Mouse (Mus musculus): Measurements from ENCODE around the gene Dgkg. TPM values are rescaled to one million over a fixed set of nuclear protein-coding genes. Genes with fewer than 3 reads are reported as not detected.

The Dgkg gene
- polyA plus RNA-seq (2015; fragmentation: Nextera tagmentation; extraction: Ambion mirVana): 1.00 and 1.3 TPM in 2 replicates

GRCm38 (mm10) chr16:22656533-22657444 is at the start of gene Dgkg:
Gene Dgkg, minus strand, starts transcription at chr16:22657221.
- H3K36me3 ChIP-seq (ENCODE audit: poor library complexity, severe bottlenecking): no peaks in the 10 kb centered on the region
- peaks cover 45% of the 10 kb centered on the region for H3K27me3 ChIP-seq
- H3K27ac ChIP-seq: no peak within 1 kb of the TSS
- H3K4me1 ChIP-seq: peaks cover 16% of the 10 kb centered on the region
- H3K4me3 ChIP-seq: peak within 1 kb of the TSS; percentile 48
- peak within 1 kb of the TSS; percentile 88 for H3K4me2 ChIP-seq
- ATAC-seq: peak; percentile 78
- under 1% methylated on average over 63 of the region's 63 CpGs for WGBS
- H3K9me3 ChIP-seq (replicated peaks): no peaks in the 10 kb centered on the region
- H3K9ac ChIP-seq: peak within 1 kb of the TSS; percentile 63

GRCm38 (mm10) chr16:22704946-22705345 is 47.9 kb upstream of the Dgkg start:
- 59% methylated on average over 6 of the region's 6 CpGs for WGBS
- H3K4me1 ChIP-seq: no peaks in the 10 kb centered on the region
- no peaks in the 10 kb centered on the region for H3K36me3 ChIP-seq (ENCODE audit: poor library complexity, severe bottlenecking)
- ATAC-seq: no peak
- H3K27ac ChIP-seq: no peak overlapping the region
- H3K9me3 ChIP-seq (replicated peaks): no peaks in the 10 kb centered on the region
- H3K27me3 ChIP-seq: no peaks in the 10 kb centered on the region
- no peak overlapping the region for H3K9ac ChIP-seq
- H3K4me2 ChIP-seq: no peak overlapping the region
- no peak overlapping the region for H3K4me3 ChIP-seq

DNA sequence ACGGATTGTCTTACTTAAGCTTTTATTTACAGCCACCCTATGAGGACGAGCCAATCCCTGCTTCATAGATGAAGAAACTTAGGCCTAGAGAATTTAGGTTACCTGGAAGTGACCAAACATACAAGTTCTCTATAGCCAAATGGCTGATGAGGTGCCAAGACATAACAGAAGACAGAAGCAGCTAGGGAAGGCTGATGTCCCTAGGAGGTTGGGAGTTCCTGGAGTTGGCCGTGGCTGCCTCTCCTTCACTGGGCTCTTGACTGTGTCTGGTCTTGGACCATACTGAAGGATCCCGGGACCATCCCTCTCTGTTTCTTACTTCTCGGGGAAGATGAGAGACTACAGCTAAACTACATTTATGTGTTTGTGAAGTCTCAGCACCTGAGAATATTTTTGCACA is 47.1 kb upstream of the Dgkg start:
- Histone ChIP-seq H3K27ac (no peak overlapping the region), H3K36me3 (ENCODE audit: poor library complexity, severe bottlenecking) (no peaks in the 10 kb centered on the region), H3K4me1 (no peaks in the 10 kb centered on the region), H3K9ac (no peak overlapping the region), H3K4me3 (no peak overlapping the region), H3K9me3 (replicated peaks) (no peaks in the 10 kb centered on the region), H3K27me3 (no peaks in the 10 kb centered on the region), H3K4me2 (no peak overlapping the region)
- 92% methylated on average over 5 of the region's 5 CpGs for WGBS
- no peak for ATAC-seq

GRCm38 (mm10) chr16:22698846-22699760 is 42.1 kb upstream of the Dgkg start:
- no peaks in the 10 kb centered on the region for H3K36me3 ChIP-seq (ENCODE audit: poor library complexity, severe bottlenecking)
- H3K4me2 ChIP-seq: no peak overlapping the region
- no peak for ATAC-seq
- H3K4me1 ChIP-seq: no peaks in the 10 kb centered on the region
- H3K9ac ChIP-seq: no peak overlapping the region
- H3K9me3 ChIP-seq (replicated peaks): no peaks in the 10 kb centered on the region
- no peak overlapping the region for H3K4me3 ChIP-seq
- H3K27me3 ChIP-seq: no peaks in the 10 kb centered on the region
- 83% methylated on average over 13 of the region's 13 CpGs for WGBS
- no peak overlapping the region for H3K27ac ChIP-seq

- no peak overlapping the region for H3K27ac ChIP-seq
- H3K9me3 ChIP-seq (replicated peaks): no peaks in the 10 kb centered on the region
- H3K27me3 ChIP-seq: no peaks in the 10 kb centered on the region
- no peak overlapping the region for H3K4me3 ChIP-seq
- ATAC-seq: no peak
- 90% methylated on average over 8 of the region's 8 CpGs for WGBS
- H3K4me1 ChIP-seq: no peaks in the 10 kb centered on the region
- no peak overlapping the region for H3K9ac ChIP-seq
- H3K4me2 ChIP-seq: no peak overlapping the region
- no peaks in the 10 kb centered on the region for H3K36me3 ChIP-seq (ENCODE audit: poor library complexity, severe bottlenecking)
Observed at GRCm38 (mm10) chr16:22698101-22698500, 41.1 kb upstream of the Dgkg start.

GRCm38 (mm10) chr16:22689622-22690021 is 32.6 kb upstream of the Dgkg start:
- no peaks in the 10 kb centered on the region for H3K27me3 ChIP-seq
- no peaks in the 10 kb centered on the region for H3K4me1 ChIP-seq
- no peak overlapping the region for H3K27ac ChIP-seq
- WGBS: 94% methylated on average over 2 of the region's 2 CpGs
- no peak overlapping the region for H3K4me3 ChIP-seq
- no peak for ATAC-seq
- H3K36me3 ChIP-seq (ENCODE audit: poor library complexity, severe bottlenecking): no peaks in the 10 kb centered on the region
- H3K9ac ChIP-seq: no peak overlapping the region
- H3K4me2 ChIP-seq: no peak overlapping the region
- no peaks in the 10 kb centered on the region for H3K9me3 ChIP-seq (replicated peaks)

DNA sequence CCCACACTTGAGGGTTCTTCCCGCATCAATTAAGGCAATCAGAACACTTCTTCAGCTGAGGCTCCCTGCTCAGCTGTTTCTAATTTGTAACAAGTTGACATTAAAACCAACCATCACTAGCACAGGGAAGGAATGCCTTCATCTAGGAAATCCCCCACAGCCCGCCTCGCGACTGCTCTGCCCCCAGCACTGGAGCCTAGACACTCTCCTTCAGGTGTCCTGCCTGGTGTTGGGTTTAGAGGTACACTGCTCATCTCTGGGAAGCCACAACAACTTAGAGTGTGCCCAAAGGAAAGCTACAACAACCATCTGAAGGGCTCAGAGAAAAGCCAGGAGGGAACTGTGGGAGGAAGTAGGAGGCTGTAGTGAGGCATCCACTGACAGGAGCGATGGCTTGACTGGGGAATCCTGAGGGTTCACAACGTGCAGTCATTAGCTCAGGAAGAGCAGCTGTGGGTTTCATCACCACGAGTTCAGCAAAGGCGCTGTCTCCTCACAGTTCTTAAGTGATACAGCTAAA is 30.8 kb upstream of the Dgkg start:
- H3K4me1 ChIP-seq: no peaks in the 10 kb centered on the region
- peak overlapping the region; percentile 52; the same call in 1 of the 2 replicates for H3K27ac ChIP-seq
- no peaks in the 10 kb centered on the region for H3K36me3 ChIP-seq (ENCODE audit: poor library complexity, severe bottlenecking)
- no peak overlapping the region for H3K4me2 ChIP-seq
- no peaks in the 10 kb centered on the region for H3K27me3 ChIP-seq
- H3K9me3 ChIP-seq (replicated peaks): no peaks in the 10 kb centered on the region
- ATAC-seq: no peak
- H3K4me3 ChIP-seq: no peak overlapping the region
- WGBS: 83% methylated on average over 8 of the region's 8 CpGs
- no peak overlapping the region for H3K9ac ChIP-seq

DNA sequence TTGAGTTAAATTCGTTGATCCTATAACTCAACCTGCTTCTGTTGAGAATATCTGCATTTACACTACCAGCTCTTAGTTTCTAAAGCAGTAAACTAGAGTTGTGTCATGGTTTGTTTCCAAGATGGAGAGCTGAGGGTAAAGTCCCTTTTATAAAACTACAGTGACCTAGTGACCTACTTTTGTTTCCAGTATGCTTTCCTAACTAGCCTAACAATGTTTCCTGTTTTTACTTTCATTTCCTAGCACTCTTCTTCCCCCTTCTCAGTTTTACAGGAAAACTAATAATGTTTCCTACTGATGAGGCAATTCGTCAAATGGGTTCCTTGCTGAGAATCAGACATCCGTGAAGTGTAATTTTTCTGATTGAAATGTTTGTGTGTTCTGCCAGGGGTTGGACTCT is 26.6 kb upstream of the Dgkg start:
- H3K9me3 ChIP-seq (replicated peaks): no peaks in the 10 kb centered on the region
- no peak overlapping the region for H3K27ac ChIP-seq
- no peaks in the 10 kb centered on the region for H3K27me3 ChIP-seq
- H3K4me3 ChIP-seq: no peak overlapping the region
- no peaks in the 10 kb centered on the region for H3K4me1 ChIP-seq
- no peak overlapping the region for H3K9ac ChIP-seq
- 89% methylated on average over 3 of the region's 3 CpGs for WGBS
- no peak overlapping the region for H3K4me2 ChIP-seq
- ATAC-seq: no peak
- H3K36me3 ChIP-seq (ENCODE audit: poor library complexity, severe bottlenecking): no peaks in the 10 kb centered on the region

GRCm38 (mm10) chr16:22682727-22683126 is 25.7 kb upstream of the Dgkg start:
- Histone ChIP-seq H3K4me3 (no peak overlapping the region), H3K36me3 (ENCODE audit: poor library complexity, severe bottlenecking) (no peaks in the 10 kb centered on the region), H3K9me3 (replicated peaks) (no peaks in the 10 kb centered on the region), H3K4me1 (no peaks in the 10 kb centered on the region), H3K27me3 (no peaks in the 10 kb centered on the region), H3K4me2 (no peak overlapping the region), H3K9ac (no peak overlapping the region), H3K27ac (no peak overlapping the region)
- no peak for ATAC-seq

DNA sequence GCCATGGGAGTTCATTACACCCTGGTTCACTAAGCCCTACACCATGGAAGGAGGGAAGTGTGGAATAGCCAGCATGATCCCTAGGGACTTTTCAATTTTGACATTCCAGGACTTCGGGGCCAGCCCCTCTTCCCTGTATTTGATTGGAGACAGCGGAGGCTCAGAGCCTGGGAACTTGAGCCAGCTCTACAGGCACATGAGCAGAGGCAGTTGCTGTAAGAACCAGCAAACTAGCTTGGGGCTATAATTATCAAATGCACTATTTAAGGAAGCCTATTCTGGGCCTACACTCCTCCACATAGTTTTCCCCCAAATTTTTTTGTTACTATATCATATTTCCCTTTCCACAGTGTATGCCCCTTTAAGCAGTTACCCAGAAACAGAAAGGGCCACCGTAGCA is 22.6 kb upstream of the Dgkg start:
- H3K27ac ChIP-seq: no peak overlapping the region
- no peak overlapping the region for H3K9ac ChIP-seq
- no peaks in the 10 kb centered on the region for H3K27me3 ChIP-seq
- H3K36me3 ChIP-seq (ENCODE audit: poor library complexity, severe bottlenecking): no peaks in the 10 kb centered on the region
- 85% methylated on average over 3 of the region's 3 CpGs for WGBS
- H3K4me3 ChIP-seq: no peak overlapping the region
- no peaks in the 10 kb centered on the region for H3K4me1 ChIP-seq
- ATAC-seq: no peak
- H3K9me3 ChIP-seq (replicated peaks): no peaks in the 10 kb centered on the region
- H3K4me2 ChIP-seq: no peak overlapping the region

DNA sequence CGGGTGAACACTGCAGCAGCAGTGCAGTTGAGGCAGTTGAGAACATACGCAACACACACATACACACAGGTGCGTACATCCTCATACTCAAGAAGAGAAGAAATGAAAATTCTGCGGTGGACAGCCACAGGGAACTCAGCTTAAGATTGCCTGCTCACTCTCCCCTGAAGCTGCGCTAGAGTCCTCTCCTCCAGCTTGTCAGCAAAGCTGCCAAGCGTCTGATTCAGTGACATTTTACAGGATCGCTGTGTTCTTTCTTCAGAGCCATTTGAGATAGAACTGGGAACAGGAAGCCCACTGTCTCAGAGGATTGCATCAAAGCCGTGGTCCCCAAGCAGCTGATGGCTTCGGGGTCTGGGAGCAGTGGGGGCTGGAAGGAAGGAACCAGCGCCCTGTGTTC is 17.6 kb upstream of the Dgkg start:
- 92% methylated on average over 10 of the region's 10 CpGs for WGBS
- H3K9me3 ChIP-seq (replicated peaks): no peaks in the 10 kb centered on the region
- no peak for ATAC-seq

GRCm38 (mm10) chr16:22674164-22674563 is 17.1 kb upstream of the Dgkg start:
- no peak overlapping the region for H3K27ac ChIP-seq
- no peak overlapping the region for H3K4me3 ChIP-seq
- H3K27me3 ChIP-seq: no peaks in the 10 kb centered on the region
- H3K4me2 ChIP-seq: no peak overlapping the region
- H3K9ac ChIP-seq: no peak overlapping the region
- no peaks in the 10 kb centered on the region for H3K4me1 ChIP-seq
- no peaks in the 10 kb centered on the region for H3K36me3 ChIP-seq (ENCODE audit: poor library complexity, severe bottlenecking)
- H3K9me3 ChIP-seq (replicated peaks): no peaks in the 10 kb centered on the region
- no peak for ATAC-seq
- 74% methylated on average over 4 of the region's 4 CpGs for WGBS

More for the DNA sequence above, 17.6 kb upstream of the Dgkg start:
- Histone ChIP-seq H3K27ac (no peak overlapping the region), H3K9ac (no peak overlapping the region), H3K36me3 (ENCODE audit: poor library complexity, severe bottlenecking) (no peaks in the 10 kb centered on the region), H3K4me1 (no peaks in the 10 kb centered on the region), H3K4me3 (no peak overlapping the region), H3K27me3 (no peaks in the 10 kb centered on the region), H3K4me2 (no peak overlapping the region)
